Mouse (Mus musculus) spleen, postnatal 36 days (tissue): Measurements from ENCODE around the gene Pin4.

Experiments used
- DNase-seq, 2 experiments: peaks; one replicate each; pipeline ENCODE4 v3.0.0; 2022; ENCODE audit warnings: low spot score in 2 of 2, mixed read lengths in 1 of 2

Pin4 gene

GRCm38 (mm10) chrX:102156618-102157422, 37.6 kb downstream of the Pin4 start, which contains the start of gene Ercc6l:
TSS of gene Ercc6l (minus strand) at chrX:102157091.
- peak; percentile 91 for DNase-seq

GRCm38 (mm10) chrX:102157423-102157791, 38.2 kb downstream of the Pin4 start:
- DNase-seq: no peak

GRCm38 (mm10) chrX:102159778-102160177, 40.5 kb downstream of the Pin4 start:
- DNase-seq: peak; percentile 13 to 15

- DNase-seq: no peak
Observed at GRCm38 (mm10) chrX:102160528-102160927, 41.3 kb downstream of the Pin4 start.

GRCm38 (mm10) chrX:102163096-102163495, 43.8 kb downstream of the Pin4 start:
- no peak for DNase-seq

- no peak for DNase-seq
Observed at GRCm38 (mm10) chrX:102163529-102163928, 44.3 kb downstream of the Pin4 start.

- DNase-seq: no peak
Observed at GRCm38 (mm10) chrX:102166521-102166920, 47.3 kb downstream of the Pin4 start.

- no peak for DNase-seq
Observed at GRCm38 (mm10) chrX:102166986-102167385, 47.7 kb downstream of the Pin4 start.

- no peak for DNase-seq
Observed at GRCm38 (mm10) chrX:102169724-102170123, 50.5 kb downstream of the Pin4 start.

GRCm38 (mm10) chrX:102170135-102170534, 50.9 kb downstream of the Pin4 start:
- no peak for DNase-seq

GRCm38 (mm10) chrX:102170900-102171299, 51.7 kb downstream of the Pin4 start:
- no peak for DNase-seq

- DNase-seq: no peak
Observed at GRCm38 (mm10) chrX:102175538-102176287, 56.5 kb downstream of the Pin4 start.
